Mouse (Mus musculus) stomach, postnatal 0 days (tissue): ENCODE data around the gene Msrb3. TPM values are rescaled to one million over a fixed set of nuclear protein-coding genes. Genes with fewer than 3 reads are reported as not detected.

Experiments used
- ATAC-seq: fragments of 200-750 bp; cut with Nextera tagmentation; 2 replicates; pipeline ENCODE4 v1.8.0; 2017; ENCODE audit not compliant: low FRiP score, low TSS enrichment
- DNase-seq: peaks from one replicate; pipeline ENCODE4 v3.0.0-alpha.2; 2016; ENCODE audit warnings: low spot score
- H3K27ac ChIP-seq: fragments of 300-500 bp; sonication (generic); replicated peaks from 2 replicates; pipeline ENCODE4 v1.5.1; 2014; ENCODE audit warnings: mild to moderate bottlenecking, control low read depth
- H3K27me3 ChIP-seq: fragments of 300-500 bp; sonication (generic); 2 replicates; pipeline ENCODE4 v1.6.1; 2014; ENCODE audit warnings: low read length; ENCODE audit not compliant: control insufficient read depth, insufficient read depth
- H3K36me3 ChIP-seq: fragments of 300-500 bp; sonication (generic); 2 replicates; pipeline ENCODE4 v1.6.1; 2014; ENCODE audit warnings: low read length, mixed read lengths; ENCODE audit not compliant: control insufficient read depth, insufficient read depth
- H3K4me1 ChIP-seq: fragments of 300-500 bp; sonication (generic); replicated peaks from 2 replicates; pipeline ENCODE4 v1.6.1; 2014; ENCODE audit warnings: antibody characterized with exemption; ENCODE audit not compliant: control insufficient read depth, insufficient read depth
- H3K4me2 ChIP-seq: fragments of 300-500 bp; sonication (generic); replicated peaks from 2 replicates; pipeline ENCODE4 v1.6.1; 2014; ENCODE audit warnings: low read depth, mild to moderate bottlenecking, control low read depth, moderate library complexity
- H3K4me3 ChIP-seq: fragments of 300-500 bp; sonication (generic); 2 replicates; pipeline ENCODE4 v1.5.1; 2014; ENCODE audit warnings: low read depth, low read length, control low read depth
- H3K9ac ChIP-seq: fragments of 300-500 bp; sonication (generic); 2 replicates; pipeline ENCODE4 v1.6.1; 2014; ENCODE audit warnings: mild to moderate bottlenecking, low read length, control low read depth, mixed read lengths
- H3K9me3 ChIP-seq: fragments of 300-500 bp; sonication (generic); 2 replicates; pipeline ENCODE4 v1.6.1; 2016; ENCODE audit warnings: low read length; ENCODE audit not compliant: control insufficient read depth
- CTCF ChIP-seq: IDR thresholded peaks from 2 replicates; pipeline ENCODE4 v1.5.1; 2016; ENCODE audit warnings: antibody characterized with exemption, low read depth, mild to moderate bottlenecking, moderate library complexity
- EP300 ChIP-seq: optimal IDR thresholded peaks from 2 replicates; pipeline ENCODE3; 2016; ENCODE audit warnings: antibody characterized with exemption
- WGBS: fragments of 180-500 bp; shearing (Covaris S2); extraction: QIAGEN DNeasy Blood & Tissue Kit; methylation state at CpG from one replicate; pipeline ENCODE4 v1.1.7; 2014; 5-methylcytosine and 5-hydroxymethylcytosine counted together
- polyA plus RNA-seq: library from polyadenylated mRNA; unstranded; fragments of >200 nt; fragmentation: Nextera tagmentation; extraction: Ambion mirVana; gene quantifications from 2 replicates; pipeline ENCODE4 v1.2.1, GENCODE M21; 2015

Gene Msrb3
- polyA plus RNA-seq, 1 experiment from 2014 or later: 23.2 TPM

DNA sequence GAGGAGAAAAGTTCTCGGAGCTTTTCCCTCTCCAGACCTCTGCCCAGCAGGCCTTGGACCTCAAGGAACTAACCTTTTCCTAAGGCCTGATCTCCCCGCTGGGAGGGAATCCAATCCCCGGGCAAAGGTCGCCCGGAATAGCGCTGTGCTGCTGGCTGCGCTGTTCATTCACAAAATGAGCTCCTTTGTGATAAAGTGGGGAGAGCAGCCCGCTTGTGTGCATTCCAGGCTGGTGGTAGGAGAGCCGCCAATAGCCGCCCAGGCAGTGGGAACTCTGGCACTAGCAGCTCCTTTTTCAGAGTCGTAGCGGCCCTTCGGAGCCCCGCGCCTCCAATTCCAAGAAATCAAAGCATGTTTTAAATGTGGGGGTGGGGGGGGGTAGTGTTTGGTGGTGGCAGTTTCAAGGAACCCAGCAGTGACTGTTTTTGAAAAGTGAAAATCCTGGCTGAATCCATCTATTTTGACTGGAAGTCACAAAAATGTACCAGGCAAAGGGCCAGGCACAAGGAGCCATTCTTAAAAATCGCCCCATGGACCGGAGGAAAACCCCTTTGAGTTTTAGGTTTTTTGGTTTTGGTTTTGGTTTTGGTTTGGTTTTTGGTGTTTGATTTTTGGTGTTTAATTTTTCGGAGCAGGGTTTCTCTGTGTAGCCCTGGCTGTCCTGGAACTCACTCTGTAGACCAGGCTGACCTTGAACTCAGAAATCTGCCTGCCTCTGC, 153.6 kb downstream of the Msrb3 start:
- ATAC-seq (peak; percentile 85), DNase-seq (peak; percentile 82)
- no peaks in the 10 kb centered on the region for H3K27me3 ChIP-seq
- no peaks in the 10 kb centered on the region for H3K36me3 ChIP-seq
- H3K9me3 ChIP-seq: no peaks in the 10 kb centered on the region
- 9% methylated on average over 18 of the region's 18 CpGs for WGBS
- H3K4me1 ChIP-seq: peaks cover 2% of the 10 kb centered on the region; the same call in 1 of the 2 replicates
- H3K4me2 ChIP-seq: peak overlapping the region; percentile 53
- TF ChIP-seq EP300: no peak
- peak; percentile 28; the same call in 1 of the 2 replicates for TF ChIP-seq CTCF
- H3K4me3 ChIP-seq: peak overlapping the region; percentile 31
- no peak overlapping the region for H3K27ac ChIP-seq
- peak overlapping the region; percentile 5; the same call in 1 of the 2 replicates for H3K9ac ChIP-seq

DNA sequence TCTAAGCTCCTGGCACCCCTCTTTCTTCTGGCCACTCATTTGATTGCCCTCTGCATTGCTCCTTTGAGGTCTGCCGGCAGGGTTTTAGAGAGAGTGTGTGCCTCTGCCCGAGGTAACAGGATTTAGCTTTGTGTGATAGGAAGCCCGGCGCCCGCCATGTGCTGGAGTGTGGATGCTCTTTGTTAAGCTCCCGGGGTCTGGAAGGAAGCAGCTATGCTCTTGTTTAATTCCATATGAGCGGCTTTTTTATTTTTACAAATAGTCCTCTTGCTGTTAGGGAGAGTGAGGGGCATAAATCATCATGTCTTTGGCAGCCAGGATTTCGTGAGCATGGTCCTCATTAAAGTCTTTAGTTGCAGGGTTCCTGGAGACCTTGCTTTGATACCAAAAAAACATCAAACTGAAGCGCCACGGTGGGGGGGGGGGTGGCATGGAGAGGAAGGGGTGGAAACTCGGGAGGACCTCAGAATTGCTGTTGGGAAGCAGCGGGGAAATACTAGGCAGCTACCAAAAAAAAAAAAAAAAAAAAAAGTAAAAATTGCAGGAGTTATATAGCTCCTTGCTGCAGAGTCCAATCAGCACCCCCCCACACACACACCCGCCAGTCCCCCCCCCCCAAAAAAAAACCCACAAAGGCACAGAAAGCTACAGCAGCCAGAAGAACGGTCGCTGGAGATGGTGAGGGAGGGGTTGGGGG, 154.3 kb downstream of the Msrb3 start:
- no peak for DNase-seq
- peak overlapping the region; percentile 53 for H3K4me2 ChIP-seq
- WGBS: 8% methylated on average over 14 of the region's 15 CpGs
- H3K27me3 ChIP-seq: no peaks in the 10 kb centered on the region
- no peak for ATAC-seq
- no peak overlapping the region for H3K27ac ChIP-seq
- TF ChIP-seq CTCF (no peak), EP300 (no peak)
- no peaks in the 10 kb centered on the region for H3K9me3 ChIP-seq
- H3K36me3 ChIP-seq: no peaks in the 10 kb centered on the region
- H3K4me3 ChIP-seq: peak overlapping the region; percentile 31
- peak overlapping the region; percentile 5; the same call in 1 of the 2 replicates for H3K9ac ChIP-seq
- H3K4me1 ChIP-seq: peaks cover 2% of the 10 kb centered on the region; the same call in 1 of the 2 replicates

DNA sequence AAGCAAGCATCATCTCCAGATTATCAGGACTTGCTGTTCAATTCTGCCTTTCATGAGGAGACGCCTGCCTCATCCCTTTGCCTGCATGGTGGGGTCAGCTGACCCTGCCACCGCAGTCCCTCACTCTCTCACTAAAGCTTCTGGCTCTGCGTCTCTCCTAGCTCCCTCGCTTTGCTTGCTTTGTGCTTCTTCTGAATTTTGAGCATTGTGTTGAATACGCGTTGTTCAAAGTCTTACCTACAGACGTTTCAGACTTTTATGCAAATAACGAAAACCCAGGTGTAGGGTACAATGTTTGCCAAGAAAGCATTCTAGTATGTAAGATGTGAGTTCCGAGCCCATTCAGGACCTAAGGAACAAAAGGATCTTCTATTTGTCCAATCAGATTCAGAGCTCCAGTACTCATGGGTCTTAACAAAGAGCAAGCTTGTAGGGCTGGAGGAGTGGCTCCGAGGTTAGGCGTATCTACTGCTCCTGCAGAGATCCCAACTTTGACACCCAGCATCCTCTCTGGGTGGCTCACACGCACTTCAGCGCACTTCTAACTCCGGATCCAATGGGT, 162.3 kb downstream of the Msrb3 start:
- no peak overlapping the region for H3K4me2 ChIP-seq

DNA sequence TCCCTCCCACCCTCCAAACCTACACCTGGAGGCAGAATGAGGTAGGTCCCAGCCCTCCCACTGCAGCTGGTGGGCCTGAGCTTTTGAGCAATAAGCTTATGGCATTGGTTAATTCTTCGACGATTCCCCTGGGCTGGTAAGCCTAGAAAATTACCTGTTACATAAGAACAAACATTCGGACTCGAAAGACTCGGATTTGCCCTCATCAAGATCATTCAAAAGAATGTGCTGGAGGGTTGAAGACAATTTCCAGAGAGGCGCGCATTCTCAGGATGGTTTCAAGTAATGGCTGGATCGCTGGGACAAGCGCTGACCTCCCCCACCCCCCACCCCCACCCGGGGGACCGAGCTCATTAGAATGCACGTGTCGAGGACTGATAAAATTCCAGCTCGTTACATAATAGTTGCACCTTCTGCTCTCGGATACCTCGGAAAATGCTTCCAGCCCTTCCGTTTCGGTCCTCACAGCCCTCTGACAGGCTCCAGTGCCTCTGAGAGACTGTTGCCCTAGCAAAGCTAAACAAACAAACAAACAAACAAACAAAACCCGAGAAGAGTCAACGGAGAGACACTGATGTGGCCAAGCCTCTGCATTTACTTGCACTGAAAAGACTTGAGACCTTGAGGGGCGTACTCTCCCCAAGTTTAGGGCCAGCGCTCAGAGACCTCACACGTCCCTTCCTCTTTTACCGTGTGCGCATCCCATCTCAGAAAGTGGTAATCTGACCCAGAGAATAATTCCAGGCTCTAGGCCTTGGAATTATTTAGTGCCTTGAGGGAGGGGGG, 163.0 kb downstream of the Msrb3 start:
- Histone ChIP-seq H3K9ac (no peak overlapping the region), H3K9me3 (no peaks in the 10 kb centered on the region), H3K27ac (no peak overlapping the region), H3K27me3 (no peaks in the 10 kb centered on the region), H3K4me1 (no peaks in the 10 kb centered on the region), H3K4me3 (no peak overlapping the region), H3K4me2 (peak overlapping the region; percentile 27), H3K36me3 (no peaks in the 10 kb centered on the region)
- DNase-seq: no peak
- no peak for TF ChIP-seq EP300
- TF ChIP-seq CTCF: no peak
- WGBS: 30% methylated on average over 25 of the region's 25 CpGs
- no peak for ATAC-seq

More for the DNA sequence above, 162.3 kb downstream of the Msrb3 start:
- ATAC-seq: no peak
- no peak for DNase-seq
- 48% methylated on average over 14 of the region's 14 CpGs for WGBS
- Histone ChIP-seq H3K36me3 (no peaks in the 10 kb centered on the region), H3K9ac (no peak overlapping the region), H3K4me3 (no peak overlapping the region), H3K4me1 (no peaks in the 10 kb centered on the region), H3K27me3 (no peaks in the 10 kb centered on the region), H3K27ac (no peak overlapping the region), H3K9me3 (no peaks in the 10 kb centered on the region)
- TF ChIP-seq CTCF (no peak), EP300 (no peak)

DNA sequence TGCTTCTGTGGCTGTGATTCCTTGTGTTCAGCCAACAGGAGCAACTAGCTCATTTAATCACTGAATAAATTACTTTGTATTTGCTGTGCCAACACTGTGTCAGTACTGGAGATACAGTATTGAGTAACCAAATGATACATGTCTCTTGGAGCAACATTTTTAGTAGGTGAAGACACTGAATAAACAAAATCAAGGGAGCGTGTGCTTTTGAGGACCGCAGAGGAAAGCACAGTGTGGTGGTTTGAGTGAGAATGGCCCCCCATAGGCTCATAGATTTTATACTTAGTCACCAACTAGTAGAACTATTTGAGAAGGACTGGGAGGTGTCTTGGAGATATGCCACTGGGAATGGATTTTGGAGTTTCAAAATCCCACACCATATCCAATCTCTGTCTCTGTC, 164.5 kb downstream of the Msrb3 start:
- ATAC-seq (no peak), DNase-seq (no peak)
- H3K4me1 ChIP-seq: no peaks in the 10 kb centered on the region
- no peak overlapping the region for H3K27ac ChIP-seq
- H3K36me3 ChIP-seq: no peaks in the 10 kb centered on the region
- H3K9me3 ChIP-seq: no peaks in the 10 kb centered on the region
- no peak for TF ChIP-seq CTCF
- TF ChIP-seq EP300: no peak
- WGBS: 77% methylated on average over 2 of the region's 2 CpGs
- no peak overlapping the region for H3K4me2 ChIP-seq
- no peak overlapping the region for H3K4me3 ChIP-seq
- no peaks in the 10 kb centered on the region for H3K27me3 ChIP-seq
- no peak overlapping the region for H3K9ac ChIP-seq

Other genes starting within 250 kb of the Msrb3 start
- 1.7 TPM in 2 replicates for gene Lemd3, start 80.2 kb upstream of the Msrb3 start, polyA plus RNA-seq
- 0.79 and 0.94 TPM in 2 replicates for gene Wif1, start 134.9 kb upstream of the Msrb3 start, polyA plus RNA-seq